Mouse (Mus musculus): ENCODE measurements around the gene Msrb3. TPM values are rescaled to one million over a fixed set of nuclear protein-coding genes. Genes with fewer than 3 reads are reported as not detected.
A peak's percentile ranks its signal among the peaks of the same experiment; 100 is the strongest.

The Msrb3 gene
- total and polyA plus RNA-seq, 3 experiments: 0.15 TPM; not detected in 1

GRCm38 (mm10) chr10:120904676-120905075 lies 5.8 kb upstream of the Msrb3 start:
- Histone ChIP-seq H3K4me1 (ENCODE audit: control insufficient read depth in 1 of 2, insufficient read depth in 2 of 2, low read length in 2 of 2) (peaks cover 2 to 17% of the 10 kb centered on the region in 2 experiments; a peak in 3 of 4 replicates), H3K9ac (ENCODE audit: control insufficient read depth, low read depth, low read length, poor library complexity, severe bottlenecking) (no peak overlapping the region)
- TF ChIP-seq ETS1 (IDR thresholded peaks at IDR 0.05; ENCODE audit: low read depth, low read length) (no peak), RCOR1 (IDR thresholded peaks at IDR 0.05; ENCODE audit: low read depth, low read length) (no peak), UBTF (IDR thresholded peaks at IDR 0.05; ENCODE audit: borderline replicate concordance, insufficient read depth, low read depth, low read length) (no peak), EP300 (IDR thresholded peaks at IDR 0.05; ENCODE audit: low read depth in 1 of 2, low read length in 2 of 2) (no peak), NELFE (IDR thresholded peaks at IDR 0.05; ENCODE audit: low read depth, low read length) (no peak), USF2 (IDR thresholded peaks at IDR 0.05; ENCODE audit: borderline replicate concordance in 1 of 2, insufficient read depth in 1 of 2, low read depth in 1 of 2, low read length in 2 of 2) (no peak), RAD21 (IDR thresholded peaks at IDR 0.05; ENCODE audit: low read depth, low read length) (no peak), KAT2A (conservative IDR thresholded peaks at IDR 0.05; ENCODE audit: low read depth, low read length) (no peak), POLR2AphosphoS2 (IDR thresholded peaks at IDR 0.05; ENCODE audit: low read length) (no peak), ZC3H11A (IDR thresholded peaks at IDR 0.05; ENCODE audit: low read depth, low read length) (no peak), ZKSCAN1 (IDR thresholded peaks at IDR 0.05; ENCODE audit: low read depth, low read length) (no peak), ZNF384 (IDR thresholded peaks at IDR 0.05; ENCODE audit: low read depth, low read length) (no peak), TBP (IDR thresholded peaks at IDR 0.05; ENCODE audit: low read depth, low read length) (no peak), CTCF (IDR thresholded peaks at IDR 0.05 in 2 of 3, conservative IDR thresholded peaks at IDR 0.05 in 1 of 3; ENCODE audit: control insufficient read depth in 1 of 3, insufficient read depth in 1 of 3, low read depth in 2 of 3, low read length in 3 of 3, poor library complexity in 1 of 3, severe bottlenecking in 1 of 3) (no peak), MXI1 (IDR thresholded peaks at IDR 0.05; ENCODE audit: low read depth, low read length) (no peak), CHD2 (IDR thresholded peaks at IDR 0.05; ENCODE audit: low read length) (no peak), ELF1 (IDR thresholded peaks at IDR 0.05; ENCODE audit: low read depth, low read length) (no peak), BHLHE40 (IDR thresholded peaks at IDR 0.05; ENCODE audit: borderline replicate concordance, low read depth, low read length) (no peak)

DNA sequence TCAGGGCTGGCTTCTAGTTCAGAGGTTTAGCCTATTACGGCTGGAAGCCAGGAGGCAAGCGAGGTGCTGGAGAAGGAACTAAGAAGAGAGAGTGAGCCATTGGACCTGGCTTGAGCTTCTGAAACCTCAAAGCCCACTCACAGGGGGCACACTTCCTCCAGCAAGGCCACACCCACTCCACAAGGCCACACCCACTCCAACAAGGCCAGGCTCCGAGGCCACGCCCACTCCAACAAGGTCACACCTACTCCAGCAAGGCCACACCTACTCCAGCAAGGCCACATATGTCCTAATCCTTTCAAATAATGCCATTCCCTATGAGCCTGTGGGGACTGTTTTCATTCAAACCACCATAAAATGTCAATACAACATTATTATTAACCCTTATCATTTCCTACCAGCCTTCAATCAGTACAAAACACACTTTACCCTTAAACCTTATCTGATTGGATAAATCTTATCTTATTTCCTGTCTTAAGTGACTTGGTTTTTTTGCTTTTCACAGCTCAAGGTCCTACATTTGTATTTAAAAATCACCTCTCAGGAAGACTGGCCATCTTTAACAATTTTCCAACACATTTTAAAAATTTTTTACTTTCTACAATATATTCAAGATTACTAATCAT lies 5.1 kb upstream of the Msrb3 start:
- TF ChIP-seq TCF12 (IDR thresholded peaks at IDR 0.05; ENCODE audit: low read depth, low read length): peak; percentile 86
- TF ChIP-seq CHD2 (IDR thresholded peaks at IDR 0.05; ENCODE audit: low read length): no peak
- TF ChIP-seq MAFK (IDR thresholded peaks at IDR 0.05; ENCODE audit: borderline replicate concordance, low read depth, low read length): no peak
- TF ChIP-seq EP300 (IDR thresholded peaks at IDR 0.05; ENCODE audit: low read depth in 1 of 2, low read length in 2 of 2): peak; percentile 57 to 77
- TF ChIP-seq MYB (IDR thresholded peaks at IDR 0.05; ENCODE audit: low read depth, low read length): no peak
- peak; percentile 27; the same call in 1 of the 2 replicates for TF ChIP-seq ETS1 (IDR thresholded peaks at IDR 0.05; ENCODE audit: low read depth, low read length)
- TF ChIP-seq TAL1 (IDR thresholded peaks at IDR 0.05; ENCODE audit: low read length): peak; percentile 24; the same call in 1 of the 2 replicates
- peak; percentile 89 for TF ChIP-seq GATA1 (IDR thresholded peaks at IDR 0.05; ENCODE audit: low read depth, low read length)
- TF ChIP-seq ZNF384 (IDR thresholded peaks at IDR 0.05; ENCODE audit: low read depth, low read length): peak; percentile 47; the same call in 1 of the 2 replicates
- peak; percentile 74 for TF ChIP-seq RCOR1 (IDR thresholded peaks at IDR 0.05; ENCODE audit: low read depth, low read length)
- DNase-seq (ENCODE audit: low read depth, low spot score): peak; percentile 66
- Histone ChIP-seq H3K9me3 (replicated peaks; ENCODE audit: insufficient read depth, low read length) (no peaks in the 10 kb centered on the region), H3K9ac (ENCODE audit: control insufficient read depth, low read depth, low read length, poor library complexity, severe bottlenecking) (no peak overlapping the region), H3K27ac (ENCODE audit: control insufficient read depth, low read depth, low read length) (no peak overlapping the region), H3K79me2 (ENCODE audit: control insufficient read depth, insufficient read depth, low read length, poor library complexity) (no peaks in the 10 kb centered on the region), H3K4me1 (ENCODE audit: control insufficient read depth in 1 of 2, insufficient read depth in 2 of 2, low read length in 2 of 2) (peaks cover 2 to 17% of the 10 kb centered on the region in 2 experiments; a peak in 3 of 4 replicates), H3K36me3 (ENCODE audit: control insufficient read depth in 1 of 2, insufficient read depth in 2 of 2, low read length in 2 of 2) (peaks cover 0 to 3% of the 10 kb centered on the region in 2 experiments; a peak in 1 of 4 replicates), H3K4me3 (ENCODE audit: control insufficient read depth in 1 of 2, insufficient read depth in 1 of 2, low read depth in 2 of 2, low read length in 2 of 2) (no peak overlapping the region), H3K27me3 (ENCODE audit: control insufficient read depth in 1 of 2, insufficient read depth in 2 of 2, low read length in 2 of 2) (no peaks in the 10 kb centered on the region)

More at GRCm38 (mm10) chr10:120904676-120905075, 5.8 kb upstream of the Msrb3 start:
- no peak overlapping the region for H3K4me3 ChIP-seq (ENCODE audit: control insufficient read depth in 1 of 2, insufficient read depth in 1 of 2, low read depth in 2 of 2, low read length in 2 of 2)
- no peaks in the 10 kb centered on the region for H3K9me3 ChIP-seq (replicated peaks; ENCODE audit: insufficient read depth, low read length)
- H3K27ac ChIP-seq (ENCODE audit: control insufficient read depth, low read depth, low read length): no peak overlapping the region
- no peak for DNase-seq (ENCODE audit: low read depth, low spot score)
- H3K79me2 ChIP-seq (ENCODE audit: control insufficient read depth, insufficient read depth, low read length, poor library complexity): no peaks in the 10 kb centered on the region
- peaks cover 0 to 3% of the 10 kb centered on the region in 2 experiments; a peak in 1 of 4 replicates for H3K36me3 ChIP-seq (ENCODE audit: control insufficient read depth in 1 of 2, insufficient read depth in 2 of 2, low read length in 2 of 2)
- H3K27me3 ChIP-seq (ENCODE audit: control insufficient read depth in 1 of 2, insufficient read depth in 2 of 2, low read length in 2 of 2): no peaks in the 10 kb centered on the region

Data from MEL (cell line).